Mouse (Mus musculus) C2C12 (cell line): ENCODE results near the gene Arih2. TPM values are rescaled to one million over a fixed set of nuclear protein-coding genes. Genes with fewer than 3 reads are reported as not detected.

Experiments
- H3K27me3 ChIP-seq: one replicate; pipeline ENCODE4 v1.6.1; 2011; ENCODE audit not compliant: control insufficient read depth, insufficient read depth, insufficient read length
- H3K36me3 ChIP-seq: one replicate; pipeline ENCODE4 v1.6.1; 2011; ENCODE audit not compliant: control insufficient read depth, insufficient read depth
- H3K4me3 ChIP-seq: one replicate; pipeline ENCODE4 v1.5.1; 2011; ENCODE audit warnings: mild to moderate bottlenecking, control low read depth; ENCODE audit not compliant: poor library complexity, insufficient read depth, severe bottlenecking
- H3K79me2 ChIP-seq: one replicate; pipeline ENCODE4 v1.6.1; 2011; ENCODE audit not compliant: control insufficient read depth, insufficient read depth
- H3K79me3 ChIP-seq: one replicate; pipeline ENCODE4 v1.6.1; 2011; ENCODE audit warnings: low read depth, control low read depth
- H3ac ChIP-seq: one replicate; pipeline ENCODE3; 2011; ENCODE audit warnings: low read depth; ENCODE audit not compliant: control insufficient read depth, insufficient read length
- CEBPB ChIP-seq: IDR thresholded peaks from one replicate; pipeline ENCODE4 v1.6.1; 2011; ENCODE audit warnings: low read depth, mild to moderate bottlenecking, control low read depth, moderate library complexity
- CTCF ChIP-seq: IDR thresholded peaks from one replicate; pipeline ENCODE4 v1.5.1; 2011; ENCODE audit not compliant: control insufficient read depth, insufficient read depth, insufficient read length
- FOSL1 ChIP-seq: IDR thresholded peaks from one replicate; pipeline ENCODE4 v1.8.0; 2011; ENCODE audit warnings: mild to moderate bottlenecking, low read length; ENCODE audit not compliant: poor library complexity, insufficient read depth, severe bottlenecking
- MAX ChIP-seq: IDR thresholded peaks from one replicate; pipeline ENCODE4 v1.6.1; 2011; ENCODE audit warnings: mild to moderate bottlenecking, control low read depth
- MYOD1 ChIP-seq: IDR thresholded peaks from one replicate; pipeline ENCODE4 v1.6.1; 2011; ENCODE audit warnings: low read depth; ENCODE audit not compliant: control insufficient read depth, insufficient read length
- MYOG ChIP-seq: IDR thresholded peaks from one replicate; pipeline ENCODE4 v1.6.1; 2011; ENCODE audit not compliant: control insufficient read depth, insufficient read length; ENCODE audit errors: extremely low read depth
- USF1 ChIP-seq: IDR thresholded peaks from one replicate; pipeline ENCODE4 v1.6.1; 2011; ENCODE audit warnings: low read depth, mild to moderate bottlenecking, control low read depth, moderate library complexity
- polyA plus RNA-seq: library from polyadenylated mRNA; unstranded; fragments of >200 nt; fragmentation: generic; extraction: Trizol; gene quantifications from one replicate; pipeline ENCODE4 v1.2.1, GENCODE M21; 2012; ENCODE audit warnings: missing spikeins

Arih2 gene
- polyA plus RNA-seq, 1 experiment, result 30.5 TPM

DNA sequence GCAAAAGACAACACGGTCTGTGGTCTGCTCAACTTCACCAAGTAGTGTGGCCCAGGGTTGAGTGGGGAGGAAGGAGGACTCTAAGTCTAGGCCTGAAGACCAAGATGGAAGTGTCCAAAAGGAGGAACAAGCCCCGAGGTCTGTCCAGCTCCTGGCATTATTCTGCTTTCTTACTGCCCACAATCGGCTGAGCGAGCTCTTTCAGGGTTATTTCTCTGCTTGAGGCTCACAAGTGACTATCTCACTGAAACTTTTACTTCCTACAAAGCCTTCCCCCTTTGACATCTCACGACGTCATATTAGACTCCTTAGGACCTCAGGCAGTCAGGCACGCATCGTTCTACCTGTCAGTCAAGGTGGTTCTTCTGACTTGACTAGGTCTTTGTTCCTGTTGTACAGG lies 42.2 kb upstream of the Arih2 start:
- H3K4me3 ChIP-seq, result peak overlapping the region; percentile 68
- peaks cover 1% of the 10 kb centered on the region for H3K36me3 ChIP-seq
- no peak for TF ChIP-seq CTCF
- no peak for TF ChIP-seq MYOD1
- TF ChIP-seq CEBPB, result no peak
- no peak for TF ChIP-seq MAX
- TF ChIP-seq FOSL1, result no peak
- no peak for TF ChIP-seq USF1
- no peak for TF ChIP-seq MYOG
- H3K79me3 ChIP-seq, result peaks cover 34% of the 10 kb centered on the region
- peaks cover 43% of the 10 kb centered on the region for H3K79me2 ChIP-seq
- no peak overlapping the region for H3ac ChIP-seq
- no peaks in the 10 kb centered on the region for H3K27me3 ChIP-seq

DNA sequence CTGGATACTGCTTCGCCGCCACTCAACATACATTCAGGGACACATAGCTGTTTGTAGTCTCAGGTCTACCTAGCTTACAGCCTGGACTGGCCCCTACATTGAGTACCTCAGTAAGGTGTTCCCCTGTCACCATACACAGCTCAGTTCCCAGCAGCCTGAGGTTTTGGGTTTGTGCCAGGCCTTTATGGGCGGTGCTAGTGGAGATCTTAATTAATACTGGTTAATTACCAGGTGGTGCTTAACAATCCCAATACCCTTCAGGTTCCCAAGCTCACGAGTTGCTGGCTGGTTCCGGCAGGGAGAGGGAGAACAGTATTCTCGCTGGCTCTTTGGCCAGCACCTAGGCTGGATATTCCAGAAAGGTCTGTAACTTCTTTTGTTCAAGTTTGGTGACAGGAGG lies 41.7 kb upstream of the Arih2 start:
- H3K27me3 ChIP-seq, result no peaks in the 10 kb centered on the region
- H3K79me2 ChIP-seq, result peaks cover 39% of the 10 kb centered on the region
- H3ac ChIP-seq, result no peak overlapping the region
- H3K79me3 ChIP-seq, result peaks cover 33% of the 10 kb centered on the region
- TF ChIP-seq MAX (no peak), MYOG (no peak), CTCF (no peak), FOSL1 (no peak), MYOD1 (no peak), USF1 (no peak), CEBPB (no peak)
- no peaks in the 10 kb centered on the region for H3K36me3 ChIP-seq
- no peak overlapping the region for H3K4me3 ChIP-seq

DNA sequence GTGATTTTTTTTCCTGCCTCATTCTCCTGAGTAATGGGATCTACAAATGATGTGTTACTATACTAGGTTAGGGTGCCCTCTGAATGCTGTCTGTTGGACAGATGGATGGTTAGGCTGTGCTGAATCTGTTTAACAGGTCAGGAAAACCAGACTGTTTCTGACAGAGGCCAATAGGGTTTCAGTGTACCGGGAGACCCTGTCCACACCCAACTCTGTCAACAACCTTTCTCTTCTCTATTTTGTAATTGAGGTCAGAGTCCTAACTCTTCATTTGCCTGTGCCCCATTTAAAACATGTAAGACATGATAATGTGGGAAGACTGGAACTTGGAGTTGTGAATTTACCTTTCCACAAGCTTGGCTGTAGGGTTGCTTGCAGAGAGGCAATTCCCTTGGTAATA lies 40.8 kb upstream of the Arih2 start:
- TF ChIP-seq CTCF (no peak), MYOG (no peak), MYOD1 (no peak)
- Histone ChIP-seq H3K4me3 (no peak overlapping the region), H3K79me3 (peaks cover 27% of the 10 kb centered on the region)

DNA sequence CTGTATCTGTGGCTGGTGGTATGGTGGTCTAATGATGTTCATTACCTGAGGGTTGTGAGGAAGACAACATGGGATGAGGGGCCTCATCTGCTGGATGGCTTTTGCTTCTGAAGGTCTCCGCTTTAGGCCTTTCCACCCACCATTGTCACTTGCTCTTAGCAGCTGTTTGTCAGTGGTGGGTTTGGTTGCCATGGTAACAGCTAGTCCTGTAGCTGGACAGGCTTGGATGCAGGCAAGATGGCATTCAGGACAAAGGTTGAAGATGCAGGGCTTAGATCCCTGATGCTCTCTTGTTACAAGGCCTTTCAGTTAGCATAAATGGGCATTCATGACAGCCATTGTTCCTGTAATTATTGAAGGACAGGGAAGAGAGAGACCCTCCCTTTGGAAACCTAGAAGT lies 39.9 kb upstream of the Arih2 start, which contains the start of gene Prkar2a:
TSS of gene Prkar2a (plus strand) at position 209 of the 400 bp plus-strand sequence.
- peaks cover 21% of the 10 kb centered on the region for H3K79me2 ChIP-seq
- TF ChIP-seq CTCF (no peak), MAX (no peak), MYOG (no peak), MYOD1 (no peak), CEBPB (no peak), USF1 (no peak), FOSL1 (no peak)
- H3ac ChIP-seq, result no peak within 1 kb of the TSS
- H3K36me3 ChIP-seq, result no peaks in the 10 kb centered on the region
- no peaks in the 10 kb centered on the region for H3K27me3 ChIP-seq
- peaks cover 18% of the 10 kb centered on the region for H3K79me3 ChIP-seq
- no peak within 1 kb of the TSS for H3K4me3 ChIP-seq

More for the DNA sequence above, 40.8 kb upstream of the Arih2 start:
- no peak overlapping the region for H3ac ChIP-seq
- peaks cover 29% of the 10 kb centered on the region for H3K79me2 ChIP-seq
- no peaks in the 10 kb centered on the region for H3K27me3 ChIP-seq
- H3K36me3 ChIP-seq, result no peaks in the 10 kb centered on the region

DNA sequence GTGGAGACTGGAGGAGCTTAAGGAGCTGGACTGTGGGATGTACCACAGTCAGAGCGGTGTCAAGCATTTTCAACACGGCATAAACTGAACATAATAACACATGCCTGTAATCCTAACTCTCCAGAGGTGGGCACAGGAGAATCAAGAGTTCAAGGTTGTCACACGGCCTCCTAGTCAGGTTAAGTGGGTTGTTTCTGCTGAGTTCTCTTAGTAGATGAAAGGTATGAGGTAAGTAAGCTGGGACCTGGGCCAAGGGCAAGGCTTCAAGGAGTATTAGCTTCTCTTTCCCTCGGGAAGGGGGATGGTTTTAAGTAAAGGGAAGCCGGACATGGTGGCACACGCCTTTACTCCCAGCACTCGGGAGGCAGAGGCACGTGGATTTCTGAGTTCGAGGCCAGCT lies 39.3 kb upstream of the Arih2 start:
- Histone ChIP-seq H3ac (no peak overlapping the region), H3K27me3 (no peaks in the 10 kb centered on the region), H3K79me3 (peaks cover 12% of the 10 kb centered on the region), H3K36me3 (no peaks in the 10 kb centered on the region), H3K4me3 (no peak overlapping the region), H3K79me2 (peaks cover 14% of the 10 kb centered on the region)
- TF ChIP-seq MYOD1, result no peak

DNA sequence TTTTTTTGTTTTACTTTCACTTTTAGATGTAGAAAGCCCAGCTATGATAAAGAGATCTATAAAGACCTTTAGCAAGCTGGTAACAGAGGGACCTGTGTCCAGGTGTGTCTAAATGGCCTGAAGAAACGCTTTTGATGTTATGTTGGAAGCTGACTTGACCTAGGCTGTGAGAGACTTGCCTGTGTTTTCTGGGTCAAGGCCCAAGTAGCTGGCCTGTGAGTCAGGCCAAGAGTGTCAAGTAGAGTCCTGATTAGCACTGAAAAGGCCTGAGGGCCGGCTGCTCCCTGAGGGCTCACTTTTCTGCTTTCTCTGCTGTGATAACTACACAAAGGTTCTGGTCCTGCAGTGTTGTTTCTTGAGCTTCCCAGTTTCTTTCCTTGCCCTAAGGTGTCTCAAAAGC lies 38.5 kb upstream of the Arih2 start:
- Histone ChIP-seq H3K79me3 (peaks cover 5% of the 10 kb centered on the region), H3K4me3 (no peak overlapping the region), H3K36me3 (no peaks in the 10 kb centered on the region), H3K79me2 (peaks cover 6% of the 10 kb centered on the region), H3K27me3 (no peaks in the 10 kb centered on the region), H3ac (no peak overlapping the region)
- TF ChIP-seq USF1 (no peak), MYOD1 (no peak), FOSL1 (no peak)
